Mouse (Mus musculus): ENCODE results near the gene Lypd8. TPM values are rescaled to one million over a fixed set of nuclear protein-coding genes. Genes with fewer than 3 reads are reported as not detected.
"Not testable (repeated sequence)": the region's sequence is repeated elsewhere in the genome, so short reads cannot be mapped to it uniquely, and the experiment has no call there.

The Lypd8 gene
- total RNA-seq (2015) = not detected in 2 replicates
- total RNA-seq (2017) = not detected in 2 replicates

DNA sequence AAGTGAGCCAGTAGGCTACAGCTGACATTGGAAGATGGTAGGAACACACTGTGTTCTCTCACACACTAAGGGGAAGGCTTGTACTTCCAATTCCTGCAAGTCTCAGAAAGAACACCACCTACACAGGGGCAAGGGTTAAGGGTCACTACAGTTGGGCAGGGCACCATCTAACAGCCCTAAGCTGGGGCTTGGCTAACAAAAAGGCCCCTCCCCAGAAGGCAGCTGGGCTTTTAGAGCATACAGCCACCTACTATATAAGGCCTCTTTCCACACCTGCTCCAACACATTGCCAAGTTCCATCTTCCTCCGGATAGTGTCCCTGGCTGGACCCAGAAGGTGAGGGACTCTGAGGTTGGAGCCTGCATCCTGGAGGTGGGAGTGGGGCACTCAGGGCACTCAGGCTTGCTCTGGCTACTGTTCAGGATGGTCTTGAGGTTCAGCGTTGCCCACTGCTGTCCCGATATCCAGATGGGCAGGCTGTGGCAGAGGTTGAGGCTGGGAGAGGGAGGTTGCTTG, at the start of gene Lypd8:
Gene Lypd8, plus strand, starts transcription at position 281 of the 516 bp plus-strand sequence.
- no peak for ATAC-seq (replicated peaks; ENCODE audit: poor library complexity)

DNA sequence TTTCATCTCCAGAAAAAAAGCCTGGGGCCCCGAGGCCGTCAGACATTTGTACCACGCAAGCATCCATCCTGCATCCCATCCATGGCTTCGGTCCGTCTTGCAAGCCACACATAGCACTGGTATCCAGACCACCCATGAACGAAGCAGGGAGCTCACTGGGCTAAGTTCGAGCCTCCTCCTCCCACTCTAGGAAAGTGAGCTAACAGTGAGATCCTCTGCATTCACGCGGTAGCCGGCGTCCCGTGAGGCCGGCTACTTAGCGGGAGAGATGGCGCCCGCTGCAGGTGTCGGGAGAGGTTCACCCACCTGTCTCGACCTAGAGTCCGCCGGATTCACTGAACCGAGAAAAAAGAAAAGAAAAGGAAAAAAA, 49.0 kb upstream of the Lypd8 start:
- peak; percentile 36 for ATAC-seq (replicated peaks; ENCODE audit: poor library complexity)

DNA sequence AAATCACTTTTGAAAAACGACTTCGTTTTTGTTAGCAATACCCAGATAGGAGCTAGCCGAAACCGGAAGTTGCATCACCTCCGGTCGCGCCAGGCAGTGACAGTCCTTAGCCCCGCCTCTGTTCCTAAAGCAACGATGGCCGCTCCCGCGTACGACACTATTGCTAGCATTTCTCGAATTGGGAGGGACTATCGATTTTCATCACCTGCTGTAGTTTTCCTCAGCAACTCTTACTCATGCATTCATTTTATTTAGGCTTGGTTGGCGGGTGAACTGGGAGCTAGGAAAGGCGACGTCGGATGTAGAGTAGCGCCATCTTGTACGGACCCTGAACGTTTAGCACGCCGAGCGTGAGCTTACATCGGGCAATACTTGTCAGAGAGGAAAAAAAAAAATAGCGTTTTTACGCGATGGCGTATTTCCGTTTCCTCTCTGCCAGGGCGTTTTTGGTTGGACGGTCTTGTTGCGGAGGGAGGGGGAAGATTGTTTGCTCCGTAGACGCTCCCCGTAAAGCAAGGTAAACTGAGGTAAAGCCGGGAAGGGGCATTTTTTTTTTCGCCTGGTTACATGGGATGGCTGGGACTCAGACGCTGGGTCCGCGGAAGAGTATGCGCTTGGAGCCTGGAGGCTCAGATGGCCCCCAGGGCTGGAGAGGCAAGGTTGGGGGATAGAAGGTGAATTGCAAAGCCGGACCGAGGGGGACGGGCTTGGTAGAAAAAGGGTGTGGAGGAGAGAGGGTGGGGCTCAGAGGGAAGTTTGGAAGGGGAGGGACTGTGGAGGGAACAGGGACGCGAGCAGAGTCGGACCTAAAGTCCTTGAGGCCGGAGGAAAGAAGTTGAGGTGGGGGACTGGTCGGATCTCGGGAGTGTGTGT, 48.3 kb upstream of the Lypd8 start, which contains the start of the genes Zfp672 and Sh3bp5l:
Gene Zfp672, minus strand, starts transcription at position 64 of the 873 bp plus-strand sequence.
Gene Sh3bp5l, plus strand, starts transcription at position 449 of the 873 bp plus-strand sequence.
- peak; percentile 87 for ATAC-seq (replicated peaks; ENCODE audit: poor library complexity)

DNA sequence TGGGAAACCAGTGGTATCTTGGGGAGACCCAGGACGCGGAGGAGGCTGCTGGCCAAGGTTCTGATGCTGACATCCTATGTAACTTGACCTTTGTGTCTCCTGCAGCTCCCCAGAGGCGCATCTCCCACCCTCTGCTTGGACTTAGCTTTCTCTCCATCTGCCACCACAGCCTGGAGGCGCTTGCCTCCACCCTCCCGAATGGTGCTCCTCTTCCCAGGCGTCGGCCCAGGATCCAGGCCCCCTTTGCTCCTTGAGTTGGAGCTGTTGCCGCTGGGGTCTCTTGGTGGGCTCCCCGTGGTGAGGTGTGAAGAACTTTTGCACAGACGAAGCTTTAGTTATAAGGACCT, 47.7 kb upstream of the Lypd8 start:
- no peak for ATAC-seq (replicated peaks; ENCODE audit: poor library complexity)

DNA sequence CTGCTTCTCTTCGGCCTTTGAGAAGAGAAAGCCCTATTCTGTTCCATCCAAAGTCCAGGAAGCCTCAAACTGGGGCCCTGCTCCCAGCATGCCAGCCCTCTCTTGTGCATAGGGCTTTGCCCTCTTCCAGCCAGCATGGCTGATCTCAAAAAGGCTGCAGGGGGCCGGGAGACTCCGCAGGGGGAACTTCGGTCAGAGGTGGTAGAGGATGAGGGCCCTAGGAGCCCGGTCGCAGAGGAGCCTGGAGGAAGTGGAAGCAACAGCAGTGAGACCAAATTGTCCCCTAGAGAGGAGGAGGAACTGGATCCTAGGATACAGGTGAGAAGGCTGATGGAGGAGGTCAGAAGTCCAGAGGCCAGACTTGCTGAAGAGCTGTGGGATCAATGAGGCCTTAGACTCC, 47.3 kb upstream of the Lypd8 start:
- ATAC-seq (replicated peaks; ENCODE audit: poor library complexity) = no peak

DNA sequence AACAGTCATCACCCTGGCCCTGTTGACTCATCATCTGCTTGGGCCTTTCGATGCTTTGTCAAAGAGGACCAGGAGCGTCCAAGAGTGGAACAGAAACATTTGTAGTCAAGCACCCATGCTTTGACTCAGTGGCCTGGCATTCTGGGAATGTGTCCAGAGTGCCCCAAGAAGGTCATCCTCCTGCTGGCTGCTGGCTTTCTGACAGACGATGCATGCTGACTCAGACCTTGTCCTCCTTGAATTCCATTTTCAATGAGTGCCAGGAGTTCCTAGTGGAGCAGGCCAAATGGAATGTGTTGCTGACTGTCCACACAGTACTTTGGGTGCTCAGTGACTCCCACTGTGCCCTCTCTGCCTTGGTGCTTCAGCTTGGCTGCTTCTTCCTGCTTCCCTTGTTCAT, 44.1 kb upstream of the Lypd8 start:
- no peak for ATAC-seq (replicated peaks; ENCODE audit: poor library complexity)

DNA sequence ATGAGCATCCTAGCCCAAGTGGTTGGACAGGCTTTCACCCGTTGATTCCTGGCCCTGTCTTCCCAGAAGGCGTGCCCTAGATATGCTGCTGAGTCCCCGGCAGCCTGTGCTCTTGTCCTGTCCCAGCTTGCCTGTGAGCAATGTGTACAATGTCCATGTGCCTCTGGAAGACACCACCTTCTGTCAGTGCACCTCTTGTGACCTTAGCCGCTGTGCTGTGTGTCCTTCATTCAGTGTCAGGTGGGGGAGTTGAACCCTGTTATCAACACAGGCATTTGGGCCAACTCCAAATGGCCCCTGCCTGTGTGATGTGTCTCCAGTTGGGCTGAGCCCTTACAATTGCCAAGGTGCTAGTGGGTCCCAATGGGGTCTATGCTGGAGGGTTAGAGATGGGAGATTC, 32.1 kb upstream of the Lypd8 start:
- no peak for ATAC-seq (replicated peaks; ENCODE audit: poor library complexity)

DNA sequence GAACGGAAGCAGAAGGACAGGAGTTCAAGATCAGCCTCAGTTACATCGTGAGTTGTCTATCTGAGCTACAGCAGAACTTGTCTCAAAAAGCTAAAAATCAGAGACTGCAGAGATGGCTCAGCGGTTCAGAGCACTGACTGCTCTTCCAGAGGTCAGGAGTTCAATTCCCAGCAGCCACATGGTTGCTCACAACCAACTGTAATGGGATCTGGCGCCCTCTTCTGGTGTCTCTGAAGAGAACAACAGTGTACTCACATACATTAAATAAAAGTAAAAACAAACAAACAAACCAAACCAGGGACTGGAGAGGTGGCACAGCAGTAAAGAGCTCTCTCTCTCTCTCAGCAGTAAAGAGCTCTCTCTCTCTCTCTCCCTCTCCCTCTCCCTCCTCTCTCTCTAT, 28.2 kb upstream of the Lypd8 start:
- ATAC-seq (replicated peaks; ENCODE audit: poor library complexity) = no peak

DNA sequence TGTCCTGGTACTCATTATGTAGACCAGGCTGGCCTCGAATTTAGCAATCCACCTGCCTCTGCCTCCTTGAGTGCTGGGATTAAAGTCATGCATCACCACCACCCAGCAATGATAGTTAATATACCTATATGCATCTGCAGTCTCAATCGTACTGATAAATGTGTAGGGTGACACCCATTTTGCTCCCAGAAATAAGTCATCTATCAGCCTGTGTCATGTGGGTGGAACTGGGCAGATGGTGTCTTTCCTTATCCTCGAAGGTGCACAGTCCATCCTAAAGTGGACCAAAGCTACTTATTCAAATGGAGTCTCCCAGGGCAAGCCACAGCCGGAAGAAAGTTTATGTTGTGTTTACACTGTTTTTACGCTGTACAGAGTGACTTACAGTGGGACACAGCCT, 27.7 kb upstream of the Lypd8 start:
- no peak for ATAC-seq (replicated peaks; ENCODE audit: poor library complexity)

DNA sequence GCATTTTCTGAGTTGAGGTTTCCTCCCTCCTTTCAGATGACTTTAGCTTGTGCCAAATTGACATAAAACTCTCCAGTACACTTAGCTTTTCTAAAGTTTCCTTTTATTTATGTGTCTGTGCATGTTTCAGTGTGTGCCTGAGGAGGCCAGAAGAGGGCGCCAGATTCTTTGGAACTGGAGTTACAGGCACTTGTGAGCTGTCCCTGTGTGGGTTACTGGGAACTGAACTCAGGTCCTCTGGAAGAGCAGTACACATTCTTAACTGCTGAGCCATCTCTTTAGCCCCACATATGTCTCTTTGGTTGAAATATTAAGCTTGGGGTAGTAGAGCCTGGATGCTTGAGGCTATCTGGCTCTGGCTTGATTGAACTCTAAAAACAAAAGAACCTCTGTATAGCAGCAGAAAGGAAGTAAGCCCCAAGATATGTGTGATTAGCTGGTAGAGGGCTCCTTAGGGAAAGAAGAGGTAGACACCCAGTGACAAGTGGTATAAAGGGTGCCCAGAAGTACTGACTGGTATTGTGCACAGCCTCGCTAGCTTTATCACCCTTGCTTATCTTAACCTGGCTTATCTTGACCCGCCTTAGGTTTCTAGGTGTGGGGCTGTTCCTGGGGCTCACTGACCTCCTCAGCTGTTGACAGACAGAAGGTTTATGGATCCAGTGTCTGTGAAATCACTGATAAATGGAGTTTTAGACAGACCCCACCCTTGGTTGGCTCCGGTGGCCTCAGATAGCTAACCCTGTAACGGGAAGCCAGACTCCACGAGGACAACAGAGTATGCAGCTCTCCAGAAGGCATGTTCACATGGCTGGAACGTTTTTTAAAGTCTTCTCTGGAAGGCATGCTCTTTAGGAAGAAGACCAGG, 25.9 kb upstream of the Lypd8 start:
- ATAC-seq (replicated peaks; ENCODE audit: poor library complexity) = peak; percentile 72

DNA sequence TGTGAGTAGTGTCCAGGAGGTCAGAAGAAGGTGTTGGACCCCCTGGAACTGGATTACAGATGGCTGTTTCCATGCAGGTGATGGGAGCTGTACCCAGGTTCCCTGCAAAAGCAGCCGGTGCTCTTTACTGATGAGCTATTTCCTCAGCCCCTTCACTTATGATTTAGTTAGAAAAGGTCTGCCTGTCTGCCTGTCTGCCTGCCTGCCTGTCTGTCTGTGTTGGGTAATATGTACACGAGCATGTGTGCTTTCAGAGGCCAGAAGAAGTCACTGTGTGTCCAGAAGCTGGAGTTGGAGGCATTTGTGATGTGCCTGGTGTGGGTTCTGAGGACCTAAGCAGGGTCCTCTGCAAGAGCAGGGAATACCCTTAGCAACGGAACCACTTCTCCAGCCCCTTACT, 25.1 kb upstream of the Lypd8 start:
- no peak for ATAC-seq (replicated peaks; ENCODE audit: poor library complexity)

DNA sequence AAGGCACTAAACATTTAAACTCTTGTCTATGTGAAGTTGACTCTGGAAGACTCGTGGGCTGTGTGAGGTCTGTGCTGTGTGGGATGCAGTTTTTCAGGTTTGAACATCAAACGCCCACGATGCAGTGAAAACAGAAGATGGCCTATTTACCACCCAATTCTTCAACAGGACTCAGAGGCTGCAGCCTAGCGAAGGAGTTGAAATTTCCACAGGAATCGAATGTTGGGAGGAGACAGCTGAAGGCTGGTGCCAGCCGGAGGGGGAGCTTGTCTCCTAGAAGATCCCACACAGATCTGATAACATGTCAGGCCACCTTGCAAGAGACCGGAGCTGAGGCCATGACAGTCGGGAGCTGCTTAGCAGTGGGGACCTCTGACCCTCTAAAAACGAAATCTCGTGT, 24.4 kb upstream of the Lypd8 start:
- no peak for ATAC-seq (replicated peaks; ENCODE audit: poor library complexity)

DNA sequence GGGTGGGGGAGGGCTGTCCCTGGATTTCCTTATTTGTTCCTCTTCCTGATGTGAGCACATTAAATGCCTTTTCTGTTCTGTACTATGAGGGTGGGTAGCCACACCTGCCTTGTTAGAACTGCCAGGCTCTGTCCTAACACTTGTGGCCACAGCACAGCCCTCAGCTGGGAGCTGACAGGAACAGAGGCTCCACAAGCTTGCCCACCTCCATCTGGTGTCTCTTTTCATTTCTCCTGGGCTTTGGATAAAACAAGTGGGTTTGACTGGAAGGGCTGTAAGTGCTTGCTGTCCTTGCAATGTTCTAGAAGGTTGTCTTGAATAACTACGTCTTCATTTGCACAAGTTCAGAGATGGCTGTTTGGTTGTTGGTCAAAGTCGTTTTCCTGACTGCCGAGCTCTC, 23.9 kb upstream of the Lypd8 start:
- ATAC-seq (replicated peaks; ENCODE audit: poor library complexity) = no peak

DNA sequence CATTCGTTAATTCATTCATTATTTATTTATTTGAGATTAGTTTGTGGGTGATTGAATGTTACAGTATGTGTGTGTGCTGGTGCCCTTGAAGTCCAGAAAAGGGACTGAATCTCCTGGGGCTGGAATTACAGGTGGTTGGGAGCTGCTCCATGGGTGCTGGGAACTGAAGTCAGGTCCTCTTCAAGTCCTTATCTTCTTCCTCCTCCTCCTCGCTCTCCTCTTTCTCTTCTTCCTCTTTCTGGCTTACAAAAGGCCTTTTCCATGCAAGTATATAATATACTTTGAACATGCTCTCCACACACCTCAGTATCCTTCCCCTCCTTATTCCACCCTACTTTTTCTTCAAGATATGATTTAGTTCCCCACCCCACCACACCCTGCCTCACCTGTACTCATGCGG, 21.8 kb upstream of the Lypd8 start:
- no peak for ATAC-seq (replicated peaks; ENCODE audit: poor library complexity)

DNA sequence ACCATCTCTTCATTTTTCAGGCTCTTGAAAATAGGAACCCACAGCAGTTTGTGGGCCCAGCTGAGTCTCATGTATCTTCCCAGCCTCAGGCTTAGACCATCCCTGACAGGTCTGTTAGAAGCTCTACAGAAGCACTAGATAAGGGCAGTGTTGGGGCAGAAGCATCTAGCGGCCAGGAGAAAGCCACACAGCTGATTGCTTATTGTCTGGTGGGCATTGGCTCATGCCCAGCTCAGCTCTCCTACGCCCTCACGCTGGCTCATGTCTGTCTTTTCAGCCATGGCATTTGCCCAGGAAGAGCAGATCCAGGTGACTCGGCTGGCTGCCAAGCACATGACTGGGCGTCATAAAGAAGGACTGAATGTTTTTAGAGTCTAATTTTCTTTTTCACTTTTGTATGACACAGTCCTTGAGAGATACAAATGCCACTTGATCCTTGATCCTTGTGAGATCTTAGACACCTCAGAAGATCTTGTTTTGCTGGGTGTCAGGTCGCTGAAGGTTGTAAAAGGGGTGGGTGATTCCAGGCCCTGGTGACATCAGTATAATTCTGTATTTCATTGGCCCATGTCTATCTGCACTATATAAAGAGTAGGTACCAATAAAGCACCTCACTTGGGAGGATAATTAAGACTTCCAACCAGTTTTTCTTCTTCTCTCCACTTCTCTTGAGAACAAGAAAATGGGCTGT, 20.9 kb upstream of the Lypd8 start:
- ATAC-seq (replicated peaks; ENCODE audit: poor library complexity) = peak; percentile 51

DNA sequence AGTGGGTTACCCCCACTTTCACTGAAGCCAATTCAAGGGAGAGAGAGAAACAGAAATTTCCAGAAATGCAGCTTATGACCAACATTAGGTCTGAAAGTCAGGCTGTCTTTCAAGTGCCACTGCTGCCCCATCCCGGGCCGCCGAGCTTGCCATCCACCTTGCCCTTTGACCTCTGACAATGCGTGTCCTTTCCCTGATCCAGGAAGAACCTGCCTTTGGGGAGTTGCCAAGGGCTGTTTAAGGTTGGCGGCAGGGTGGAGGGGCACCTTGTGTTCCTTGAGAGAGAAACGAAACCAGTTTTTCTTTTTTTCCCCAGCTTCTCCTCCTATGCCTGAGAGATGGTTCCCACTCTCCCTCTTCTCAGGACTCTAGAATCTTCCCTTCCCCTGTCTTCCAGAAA, 16.3 kb upstream of the Lypd8 start:
- not testable (repeated sequence) for ATAC-seq (replicated peaks; ENCODE audit: poor library complexity)

DNA sequence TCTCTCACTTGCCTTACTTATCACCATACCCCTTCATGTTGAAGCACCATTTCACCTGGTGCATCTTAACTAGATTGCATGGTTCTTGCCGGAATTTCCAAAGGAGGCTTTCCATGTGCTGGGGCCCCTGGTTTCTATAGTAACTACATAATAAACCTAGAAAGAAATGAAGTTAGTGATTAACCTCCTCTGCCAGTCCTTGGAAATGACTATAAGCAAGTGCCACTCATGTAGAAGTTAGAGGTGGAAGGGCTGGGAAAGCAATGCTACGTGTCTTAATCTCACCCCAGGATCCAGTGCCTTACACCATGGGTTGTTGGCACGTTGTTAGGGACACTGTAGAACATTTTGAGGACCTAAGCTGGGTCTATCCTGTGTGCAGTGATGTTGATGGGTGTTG, 14.4 kb upstream of the Lypd8 start:
- ATAC-seq (replicated peaks; ENCODE audit: poor library complexity) = no peak

DNA sequence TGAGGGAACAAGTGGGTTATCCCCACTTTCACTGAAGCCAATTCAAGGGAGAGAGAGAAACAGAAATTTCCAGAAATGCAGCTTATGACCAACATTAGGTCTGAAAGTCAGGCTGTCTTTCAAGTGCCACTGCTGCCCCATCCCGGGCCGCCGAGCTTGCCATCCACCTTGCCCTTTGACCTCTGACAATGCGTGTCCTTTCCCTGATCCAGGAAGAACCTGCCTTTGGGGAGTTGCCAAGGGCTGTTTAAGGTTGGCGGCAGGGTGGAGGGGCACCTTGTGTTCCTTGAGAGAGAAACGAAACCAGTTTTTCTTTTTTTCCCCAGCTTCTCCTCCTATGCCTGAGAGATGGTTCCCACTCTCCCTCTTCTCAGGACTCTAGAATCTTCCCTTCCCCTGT, 12.7 kb upstream of the Lypd8 start:
- ATAC-seq (replicated peaks; ENCODE audit: poor library complexity) = not testable (repeated sequence)

DNA sequence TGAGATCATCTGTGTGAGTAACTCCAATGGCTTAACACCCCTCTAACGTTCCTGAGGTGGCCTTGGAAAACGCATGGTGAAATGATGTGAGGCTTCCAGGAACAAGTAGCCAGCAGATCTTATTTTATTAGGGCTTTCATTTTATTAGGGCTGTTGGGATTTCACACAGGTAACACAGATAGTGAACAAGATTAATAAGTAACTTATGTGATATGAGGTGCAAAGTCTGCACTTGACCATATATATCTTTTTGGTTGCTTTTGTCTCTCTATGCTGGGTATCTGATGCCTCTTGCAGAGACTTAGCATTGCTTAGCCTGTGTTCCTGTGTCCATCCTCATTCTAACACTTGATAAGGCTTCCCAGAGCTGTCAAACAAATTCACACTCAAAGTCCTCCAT, 1.6 kb upstream of the Lypd8 start:
- no peak for ATAC-seq (replicated peaks; ENCODE audit: poor library complexity)

DNA sequence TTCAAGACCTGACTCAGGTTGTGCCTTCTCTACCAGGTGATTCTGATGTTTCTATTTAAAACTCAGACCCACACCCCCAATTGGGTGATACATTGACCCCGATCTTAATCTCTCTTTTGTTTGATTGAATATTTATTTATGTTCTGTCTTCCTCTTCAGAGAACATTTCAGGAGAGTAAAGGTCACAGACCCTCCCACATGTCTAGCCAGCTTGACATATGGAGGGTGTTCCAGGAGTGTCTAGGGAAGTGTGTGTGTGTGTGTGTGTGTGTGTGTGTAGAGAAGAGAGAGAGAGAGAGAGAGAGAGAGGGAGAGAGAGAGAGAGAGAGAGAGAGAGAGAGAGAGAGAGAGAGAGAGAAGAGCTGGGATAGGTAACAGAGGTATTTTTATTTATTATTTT, 1.2 kb upstream of the Lypd8 start:
- no peak for ATAC-seq (replicated peaks; ENCODE audit: poor library complexity)

DNA sequence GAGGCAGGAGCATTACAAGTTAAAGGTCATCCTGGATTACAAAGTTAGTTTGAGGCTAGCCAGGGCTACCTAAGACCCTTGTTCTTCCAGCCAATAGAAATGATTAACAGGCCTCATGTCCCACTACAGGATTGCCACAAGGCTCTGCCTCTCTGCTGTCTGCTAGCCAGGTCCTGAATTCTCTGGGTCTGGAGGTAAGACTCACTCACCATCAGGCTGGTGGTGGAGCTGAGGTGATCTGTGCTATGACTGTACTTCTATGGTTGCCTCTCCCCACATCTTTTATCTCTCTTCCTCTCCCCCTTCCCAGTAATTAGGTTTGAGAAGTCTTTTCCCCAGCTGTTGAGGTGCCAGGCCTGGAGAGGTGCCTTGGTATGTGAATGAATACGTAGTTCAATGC, 673 bp downstream of the Lypd8 start:
- no peak for ATAC-seq (replicated peaks; ENCODE audit: poor library complexity)

All from megakaryocyte progenitor cell, adult 5-6 weeks (primary cell).